Mouse (Mus musculus) ES-Bruce4 (cell line): ENCODE measurements at regions not wholly inside any gene's neighbourhood (a gene's known extent, or its start where the extent isn't known, plus 50 kb on each side); places are given as distances from the start of the nearest gene placed in this dataset.

Experiments
- CTCF ChIP-seq: IDR thresholded peaks from one replicate; pipeline ENCODE4 v1.8.1; 2011; ENCODE audit warnings: low read depth, low read length
- EP300 ChIP-seq: IDR thresholded peaks from 2 replicates; pipeline ENCODE4 v1.6.1; 2011; ENCODE audit warnings: low read depth, low read length; ENCODE audit not compliant: insufficient read depth
- POLR2A ChIP-seq: IDR thresholded peaks from one replicate; pipeline ENCODE4 v1.8.1; 2011; ENCODE audit warnings: low read length; ENCODE audit not compliant: insufficient read depth

DNA sequence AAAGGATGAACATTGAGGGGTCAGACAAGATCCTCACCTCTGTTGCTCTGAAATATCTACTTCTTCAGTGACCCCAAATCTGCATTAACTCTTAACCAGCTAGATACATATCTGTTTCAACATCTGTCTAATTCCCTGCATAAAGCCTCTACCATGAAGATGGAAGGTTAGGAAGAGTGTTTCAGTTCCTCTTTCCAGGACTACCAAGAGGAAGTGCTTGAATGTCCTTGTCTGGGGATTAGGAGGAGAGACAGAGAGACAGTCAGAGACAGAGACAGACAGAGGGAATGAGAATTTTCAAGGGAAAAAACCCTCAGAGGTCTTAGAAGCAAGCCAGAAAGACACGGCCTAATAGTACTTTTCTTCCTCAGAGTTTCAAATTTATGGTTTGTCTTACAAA is 70.8 kb upstream of the Maf start:
- TF ChIP-seq CTCF (no peak), POLR2A (no peak), EP300 (no peak)
